Mouse (Mus musculus) embryonic fibroblast, embryonic 13.5 days (primary cell): ENCODE measurements at regions not wholly inside any gene's neighbourhood (a gene's known extent, or its start where the extent isn't known, plus 50 kb on each side); places are given as distances from the start of the nearest gene placed in this dataset.

Source experiments
- CTCF ChIP-seq: IDR thresholded peaks from 2 replicates; pipeline ENCODE4 v1.5.1; 2011; ENCODE audit warnings: mild to moderate bottlenecking, control low read depth, low read length, moderate library complexity, borderline replicate concordance; ENCODE audit not compliant: insufficient read depth
- POLR2A ChIP-seq: IDR thresholded peaks from 2 replicates; pipeline ENCODE4 v1.6.1; 2011; ENCODE audit warnings: low read depth, mild to moderate bottlenecking, control low read depth, low read length, moderate library complexity

GRCm38 (mm10) chr11:7900266-7900665, 686.5 kb upstream of the Igfbp3 start:
- TF ChIP-seq CTCF (no peak), POLR2A (no peak)
